Mouse (Mus musculus) leukemia stem cell, adult 10-12 weeks (primary cell): Measurements from ENCODE around the gene Cptp. TPM values are rescaled to one million over a fixed set of nuclear protein-coding genes. Genes with fewer than 3 reads are reported as not detected.

Experiments used
- polyA plus RNA-seq: library from polyadenylated mRNA; stranded (reverse); fragments of >175 nt; gene quantifications from 2 replicates; pipeline ENCODE4 v1.2.3, GENCODE M21; 2012; ENCODE audit warnings: low replicate concordance

Cptp gene
- polyA plus RNA-seq: 2.0 and 2.6 TPM in 2 replicates

GRCm38 (mm10) chr4:155869317-155870033 lies at the start of gene Cptp, which contains the start of gene Ints11:
Cptp (minus strand) TSS chr4:155869440.
Ints11 (plus strand) TSS chr4:155869546.

GRCm38 (mm10) chr4:155891551-155892001 lies 22.3 kb upstream of the Cptp start, which contains the start of the genes Pusl1 and Acap3:
Pusl1 (minus strand) TSS chr4:155891781.
Acap3 (plus strand) TSS chr4:155891822.

GRCm38 (mm10) chr4:155863001-155863400 lies 6.2 kb downstream of the Cptp start, which contains the start of gene Tas1r3:
Tas1r3 (minus strand) TSS chr4:155863362.

GRCm38 (mm10) chr4:155846871-155847578 lies 22.2 kb downstream of the Cptp start, which contains the start of gene Dvl1:
Dvl1 (plus strand) TSS chr4:155847402.

DNA sequence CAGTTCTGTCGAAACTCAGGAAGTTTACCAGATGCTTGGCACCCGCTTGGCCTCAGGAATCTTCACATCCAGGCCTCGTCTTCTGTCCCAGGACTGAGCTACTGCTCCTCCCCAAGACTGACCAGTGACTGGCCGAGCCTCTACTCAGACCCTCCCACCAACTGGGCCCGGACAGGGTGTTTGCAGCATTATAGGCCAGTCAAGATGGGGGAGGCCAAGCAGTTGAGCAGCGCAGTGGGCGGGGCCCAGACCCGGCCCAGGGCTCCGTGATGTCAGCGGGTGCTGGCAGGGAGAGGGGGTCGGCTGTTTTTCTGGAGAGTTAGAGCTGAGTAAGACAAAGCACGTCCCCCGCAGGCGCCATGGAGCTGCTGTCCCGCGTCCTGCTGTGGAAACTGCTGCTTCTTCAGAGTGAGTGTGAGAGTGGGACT lies 29.7 kb downstream of the Cptp start, which contains the start of gene Mxra8:
Gene Mxra8, plus strand, starts transcription at position 198 of the 428 bp plus-strand sequence.

DNA sequence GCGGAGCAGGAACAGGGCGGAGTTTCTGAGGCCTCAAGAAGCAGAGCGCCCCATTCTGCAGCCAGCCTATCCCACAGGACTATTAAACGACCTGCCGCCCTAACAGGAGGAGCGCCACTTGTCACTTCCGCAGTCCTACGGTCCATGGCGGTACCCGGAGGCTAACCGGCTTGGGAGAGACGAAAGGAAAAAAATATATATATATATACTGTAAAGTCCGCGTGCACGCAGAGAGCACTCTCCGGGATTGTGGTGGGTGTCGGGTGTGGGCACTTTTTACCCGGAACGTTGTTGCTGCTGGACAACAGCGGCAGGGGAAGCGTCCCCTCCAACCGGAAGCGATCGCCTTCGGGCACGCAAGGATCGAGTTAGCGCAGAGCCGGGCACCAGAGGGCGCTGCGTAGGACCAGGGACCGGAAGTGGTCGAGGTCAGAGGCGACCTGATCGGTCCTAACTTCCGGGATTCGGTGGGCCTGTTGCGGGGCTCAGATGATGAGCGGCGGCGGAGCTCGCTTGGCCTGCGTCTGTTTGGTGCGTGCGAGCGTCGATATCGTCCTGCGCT lies 38.0 kb downstream of the Cptp start, which contains the start of gene Aurkaip1:
Gene Aurkaip1, plus strand, starts transcription at position 68 of the 562 bp plus-strand sequence.

Other genes with a start within 250 kb of the Cptp start
- gene Cdk11b, start 244.6 kb downstream of the Cptp start, polyA plus RNA-seq: 45.7 and 53.4 TPM in 2 replicates
- not detected in 2 replicates for gene Gm10563, start 224.0 kb downstream of the Cptp start, polyA plus RNA-seq
- 0.21 and 3.1 TPM in 2 replicates for gene Mmp23, start 216.1 kb downstream of the Cptp start, polyA plus RNA-seq
- gene Mib2, start 200.2 kb downstream of the Cptp start, polyA plus RNA-seq: 37.9 and 63.0 TPM in 2 replicates
- 2.6 TPM in 2 replicates for gene Fndc10, start 175.1 kb downstream of the Cptp start, polyA plus RNA-seq
- 23.8 and 40.4 TPM in 2 replicates for gene Ssu72, start 164.6 kb downstream of the Cptp start, polyA plus RNA-seq
- gene Tmem240, start 134.6 kb downstream of the Cptp start, polyA plus RNA-seq: 0.27 and 0.50 TPM in 2 replicates
- gene Atad3a, start 108.3 kb downstream of the Cptp start, polyA plus RNA-seq: 52.4 and 57.8 TPM in 2 replicates
- 1.1 and 2.2 TPM in 2 replicates for gene Vwa1, start 94.7 kb downstream of the Cptp start, polyA plus RNA-seq
- 0.24 and 0.29 TPM in 2 replicates for gene Tmem88b, start 83.6 kb downstream of the Cptp start, polyA plus RNA-seq
- gene Ankrd65, start 79.0 kb downstream of the Cptp start, polyA plus RNA-seq: not detected in 2 replicates
- 26.3 and 70.8 TPM in 2 replicates for gene Mrpl20, start 66.6 kb downstream of the Cptp start, polyA plus RNA-seq
- gene Ccnl2, start 57.0 kb downstream of the Cptp start, polyA plus RNA-seq: 33.3 and 37.7 TPM in 2 replicates
- gene Aurkaip1, start 38.2 kb downstream of the Cptp start, polyA plus RNA-seq: 142 and 271 TPM in 2 replicates
- gene Mxra8, start 29.8 kb downstream of the Cptp start, polyA plus RNA-seq: 0.21 and 2.1 TPM in 2 replicates
- 152 and 222 TPM in 2 replicates for gene Dvl1, start 22.0 kb downstream of the Cptp start, polyA plus RNA-seq
- gene Tas1r3, start 6.1 kb downstream of the Cptp start, polyA plus RNA-seq: 0.08 TPM in 1 of 2 replicates, not detected in the other
- 16.3 and 20.4 TPM in 2 replicates for gene Ints11, start 106 bp upstream of the Cptp start, polyA plus RNA-seq
- 349 and 415 TPM in 2 replicates for gene Pusl1, start 22.3 kb upstream of the Cptp start, polyA plus RNA-seq
- 59.5 and 63.0 TPM in 2 replicates for gene Acap3, start 22.4 kb upstream of the Cptp start, polyA plus RNA-seq
- 114 and 120 TPM in 2 replicates for gene Ube2j2, start 74.4 kb upstream of the Cptp start, polyA plus RNA-seq
- 122 and 138 TPM in 2 replicates for gene C1qtnf12, start 92.9 kb upstream of the Cptp start, polyA plus RNA-seq
- gene B3galt6, start 123.2 kb upstream of the Cptp start, polyA plus RNA-seq: 3.2 and 4.0 TPM in 2 replicates
- gene Sdf4, start 123.4 kb upstream of the Cptp start, polyA plus RNA-seq: 40.5 and 45.3 TPM in 2 replicates
- 3.1 and 8.5 TPM in 2 replicates for gene Tnfrsf4, start 144.4 kb upstream of the Cptp start, polyA plus RNA-seq
- 5.5 and 8.2 TPM in 2 replicates for gene Tnfrsf18, start 156.7 kb upstream of the Cptp start, polyA plus RNA-seq
- not detected in 2 replicates for gene Ttll10, start 190.0 kb upstream of the Cptp start, polyA plus RNA-seq
- 8.2 and 26.6 TPM in 2 replicates for gene 9430015G10Rik, start 240.5 kb upstream of the Cptp start, polyA plus RNA-seq